Mouse (Mus musculus) limb, embryonic 14.5 days (tissue): Measurements from ENCODE around the gene Trank1. TPM values are rescaled to one million over a fixed set of nuclear protein-coding genes. Genes with fewer than 3 reads are reported as not detected.

Experiments
- ATAC-seq: fragments of 200-750 bp; cut with Nextera tagmentation; 2 replicates; pipeline ENCODE4 v1.8.0; 2017; ENCODE audit warnings: low read depth, moderate number of reproducible peaks, moderate TSS enrichment; ENCODE audit not compliant: low FRiP score
- DNase-seq: peaks from one replicate; pipeline ENCODE4 v3.0.0-alpha.2; 2015; ENCODE audit warnings: low spot score
- H3K27ac ChIP-seq: fragments of 300-500 bp; sonication (generic); replicated peaks from 2 replicates; pipeline ENCODE4 v1.5.1; 2014; ENCODE audit warnings: low read depth, mild to moderate bottlenecking, low read length, moderate library complexity, mixed read lengths
- H3K27me3 ChIP-seq: fragments of 300-500 bp; sonication (generic); 2 replicates; pipeline ENCODE4 v1.6.1; 2014; ENCODE audit warnings: low read length, mixed read lengths; ENCODE audit not compliant: control insufficient read depth, insufficient read depth
- H3K36me3 ChIP-seq: fragments of 300-500 bp; sonication (generic); 2 replicates; pipeline ENCODE4 v1.6.1; 2014; ENCODE audit warnings: mild to moderate bottlenecking, low read length, moderate library complexity, mixed read lengths; ENCODE audit not compliant: control insufficient read depth, insufficient read depth
- H3K4me1 ChIP-seq: fragments of 300-500 bp; sonication (generic); 2 replicates; pipeline ENCODE4 v1.6.1; 2014; ENCODE audit warnings: antibody characterized with exemption, low read length, mixed read lengths; ENCODE audit not compliant: control insufficient read depth, insufficient read depth
- H3K4me2 ChIP-seq: fragments of 300-500 bp; sonication (generic); replicated peaks from 2 replicates; pipeline ENCODE4 v1.6.1; 2014; ENCODE audit warnings: low read depth, mild to moderate bottlenecking, low read length, moderate library complexity; ENCODE audit not compliant: severe bottlenecking
- H3K4me3 ChIP-seq: fragments of 300-500 bp; sonication (generic); replicated peaks from 2 replicates; pipeline ENCODE4 v1.5.1; 2014; ENCODE audit warnings: low read length
- H3K9ac ChIP-seq: fragments of 300-500 bp; sonication (generic); 2 replicates; pipeline ENCODE4 v1.6.1; 2014; ENCODE audit warnings: mild to moderate bottlenecking, low read depth, low read length, moderate library complexity; ENCODE audit not compliant: severe bottlenecking
- H3K9me3 ChIP-seq: fragments of 300-500 bp; sonication (generic); 2 replicates; pipeline ENCODE4 v1.6.1; 2016; ENCODE audit warnings: low read length; ENCODE audit not compliant: control insufficient read depth
- POLR2A ChIP-seq: fragments of 200-500 bp; IDR thresholded peaks from 2 replicates; pipeline ENCODE4 v1.8.0; 2012; ENCODE audit warnings: inconsistent platforms, mild to moderate bottlenecking, moderate library complexity, borderline replicate concordance; ENCODE audit not compliant: insufficient read depth, insufficient read length; ENCODE audit errors: extremely low read depth
- WGBS: fragments of 180-500 bp; shearing (Covaris S2); extraction: QIAGEN DNeasy Blood & Tissue Kit; methylation state at CpG from one replicate; pipeline ENCODE4 v1.1.7; 2014; 5-methylcytosine and 5-hydroxymethylcytosine counted together
- polyA plus RNA-seq, 2 experiments: library from polyadenylated mRNA; depleted of rRNA in 1 of 2; stranded (reverse) in 1 of 2; unstranded in 1 of 2; fragments of >200 nt; fragmentation: Nextera tagmentation in 1 of 2; extraction: Ambion mirVana in 1 of 2; gene quantifications; 2 replicates each; pipeline versions ENCODE4 v1.2.1 to v1.2.3; 2012 to 2014

Gene Trank1
- polyA plus RNA-seq, 2 experiments: 0.83 to 1.2 TPM

DNA sequence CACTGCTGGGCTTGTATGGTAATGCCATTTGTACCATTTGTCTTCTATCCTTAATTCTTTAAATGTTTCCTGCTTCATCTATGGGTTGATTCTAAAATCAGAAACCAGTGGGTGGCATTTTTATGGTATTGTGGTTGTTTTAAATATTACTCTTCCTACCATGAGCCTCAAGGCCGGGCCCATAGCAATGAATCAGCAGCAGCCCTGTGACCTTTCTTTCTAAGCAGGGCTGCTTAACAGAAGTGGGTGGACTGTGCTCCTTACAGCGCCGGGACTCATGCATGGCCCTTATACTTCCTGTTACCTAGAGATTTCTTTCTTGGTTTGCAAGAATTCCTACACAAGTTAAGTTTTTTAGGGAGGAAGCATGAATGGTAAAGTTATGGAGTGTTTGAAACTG lies 41.1 kb downstream of the Trank1 start:
- H3K27me3 ChIP-seq: no peaks in the 10 kb centered on the region
- no peak overlapping the region for H3K4me2 ChIP-seq
- H3K27ac ChIP-seq: no peak overlapping the region
- no peak for TF ChIP-seq POLR2A
- no peak overlapping the region for H3K4me3 ChIP-seq
- H3K9me3 ChIP-seq: no peaks in the 10 kb centered on the region
- no peak for ATAC-seq
- H3K9ac ChIP-seq: no peak overlapping the region
- no peaks in the 10 kb centered on the region for H3K4me1 ChIP-seq
- DNase-seq: no peak
- H3K36me3 ChIP-seq: no peaks in the 10 kb centered on the region
- WGBS: 87% methylated on average over 3 of the region's 3 CpGs

GRCm38 (mm10) chr9:111355041-111355440 lies 43.5 kb downstream of the Trank1 start:
- Histone ChIP-seq H3K4me1 (no peaks in the 10 kb centered on the region), H3K36me3 (no peaks in the 10 kb centered on the region), H3K9ac (no peak overlapping the region), H3K4me3 (no peak overlapping the region), H3K4me2 (no peak overlapping the region), H3K9me3 (no peaks in the 10 kb centered on the region), H3K27ac (no peak overlapping the region), H3K27me3 (no peaks in the 10 kb centered on the region)
- WGBS: 58% methylated on average over 4 of the region's 4 CpGs
- ATAC-seq (no peak), DNase-seq (no peak)
- no peak for TF ChIP-seq POLR2A

DNA sequence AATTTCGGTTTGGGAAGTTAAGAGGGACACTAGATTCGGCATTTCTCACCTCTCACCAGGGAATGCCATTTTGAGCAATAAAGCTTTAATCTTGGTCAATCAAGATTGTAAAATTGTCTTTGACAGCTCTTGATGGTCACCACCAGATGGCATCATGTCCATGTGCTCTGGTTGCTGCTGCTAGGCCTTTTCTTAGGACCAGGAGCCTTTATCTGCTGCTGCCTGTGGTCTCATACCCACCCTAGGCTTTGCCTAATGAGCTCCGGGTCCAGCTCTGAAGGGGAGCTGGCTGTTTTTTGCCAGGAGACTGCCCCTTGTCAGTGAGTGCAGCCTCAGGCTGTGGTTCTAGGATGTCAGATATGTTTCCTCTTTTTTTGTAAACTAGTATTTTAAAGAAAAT lies 44.8 kb downstream of the Trank1 start:
- peak; percentile 57 for DNase-seq
- WGBS: 22% methylated on average over 3 of the region's 3 CpGs
- ATAC-seq: no peak

GRCm38 (mm10) chr9:111363656-111364055 lies 52.1 kb downstream of the Trank1 start:
- no peaks in the 10 kb centered on the region for H3K9me3 ChIP-seq
- H3K4me3 ChIP-seq: no peak overlapping the region
- H3K27me3 ChIP-seq: no peaks in the 10 kb centered on the region
- no peak for DNase-seq
- H3K36me3 ChIP-seq: no peaks in the 10 kb centered on the region
- H3K4me1 ChIP-seq: no peaks in the 10 kb centered on the region
- no peak overlapping the region for H3K9ac ChIP-seq
- 79% methylated on average over 7 of the region's 7 CpGs for WGBS
- H3K27ac ChIP-seq: no peak overlapping the region
- no peak for TF ChIP-seq POLR2A
- no peak for ATAC-seq
- H3K4me2 ChIP-seq: no peak overlapping the region

More for the DNA sequence above, 44.8 kb downstream of the Trank1 start:
- Histone ChIP-seq H3K4me1 (no peaks in the 10 kb centered on the region), H3K27ac (no peak overlapping the region), H3K4me2 (no peak overlapping the region), H3K9ac (no peak overlapping the region), H3K36me3 (no peaks in the 10 kb centered on the region), H3K9me3 (no peaks in the 10 kb centered on the region), H3K27me3 (no peaks in the 10 kb centered on the region), H3K4me3 (no peak overlapping the region)
- no peak for TF ChIP-seq POLR2A

DNA sequence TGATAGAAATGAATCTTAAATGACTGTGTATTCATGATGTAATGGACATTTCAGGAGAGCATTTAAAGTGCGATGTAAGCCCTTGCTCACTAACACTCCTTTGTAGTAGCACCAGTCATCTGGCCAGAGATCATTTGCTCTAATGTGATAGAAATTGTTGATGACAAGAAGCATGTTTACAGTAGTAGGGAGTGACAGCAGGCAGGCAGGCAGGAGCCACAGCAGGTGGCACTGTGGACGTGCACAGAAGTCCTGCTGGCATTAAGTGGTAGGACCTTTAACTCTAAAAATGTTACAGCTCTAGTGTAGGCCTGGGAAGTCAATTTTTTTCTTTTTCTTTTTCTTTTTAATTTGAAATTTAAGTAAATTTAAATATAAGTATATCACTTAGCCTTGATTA lies 56.2 kb downstream of the Trank1 start:
- Histone ChIP-seq H3K27ac (no peak overlapping the region), H3K4me2 (no peak overlapping the region), H3K36me3 (no peaks in the 10 kb centered on the region), H3K4me3 (no peak overlapping the region), H3K9me3 (no peaks in the 10 kb centered on the region), H3K4me1 (no peaks in the 10 kb centered on the region), H3K9ac (no peak overlapping the region), H3K27me3 (no peaks in the 10 kb centered on the region)
- 62% methylated on average over 2 of the region's 2 CpGs for WGBS
- no peak for ATAC-seq
- no peak for TF ChIP-seq POLR2A
- DNase-seq: no peak

DNA sequence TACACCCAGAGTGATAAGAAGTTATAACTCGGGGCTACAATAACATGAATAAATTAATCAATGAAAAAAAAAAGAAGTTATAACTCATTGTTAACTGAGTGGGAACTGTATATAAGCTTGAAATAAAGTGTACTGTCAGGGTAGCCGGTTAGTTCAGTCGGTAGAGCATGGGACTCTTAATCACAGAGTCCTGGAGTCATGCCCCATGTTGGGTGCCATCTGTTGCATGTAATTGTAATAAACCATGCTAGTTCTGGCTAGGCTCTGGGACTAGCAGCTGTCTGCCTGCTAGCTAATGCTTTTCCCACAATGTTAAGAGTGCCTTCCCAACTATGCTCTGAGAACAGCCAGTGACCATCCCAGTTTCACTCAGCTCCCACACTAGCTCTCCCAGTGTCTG lies 60.5 kb downstream of the Trank1 start:
- Histone ChIP-seq H3K9me3 (no peaks in the 10 kb centered on the region), H3K4me1 (no peaks in the 10 kb centered on the region), H3K27me3 (no peaks in the 10 kb centered on the region), H3K4me3 (no peak overlapping the region), H3K9ac (no peak overlapping the region), H3K36me3 (no peaks in the 10 kb centered on the region), H3K27ac (no peak overlapping the region), H3K4me2 (no peak overlapping the region)
- no peak for TF ChIP-seq POLR2A
- no peak for ATAC-seq
- DNase-seq: no peak
- 95% methylated on average over 3 of the region's 3 CpGs for WGBS
